Mouse (Mus musculus): ENCODE measurements around the gene Lrpprc.
"Not testable (repeated sequence)": the region's sequence is repeated elsewhere in the genome, so short reads cannot be mapped to it uniquely, and the experiment has no call there.

DNA sequence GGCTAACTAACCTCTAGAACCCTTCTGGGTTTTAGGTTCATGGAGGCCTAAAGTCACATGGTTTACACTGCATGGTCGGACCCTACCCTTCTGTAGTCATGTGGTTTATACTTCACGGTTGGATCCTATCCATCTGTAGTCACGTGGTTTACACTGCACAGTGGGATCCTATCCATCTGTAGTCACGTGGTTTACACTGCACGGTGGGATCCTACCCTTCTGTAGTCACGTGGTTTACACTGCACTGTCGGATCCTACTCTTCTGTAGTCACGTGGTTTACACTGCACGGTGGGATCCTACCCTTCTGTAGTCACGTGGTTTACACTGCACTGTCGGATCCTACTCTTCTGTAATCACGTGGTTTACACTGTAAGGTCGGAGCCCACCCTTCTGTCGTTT lies 23.6 kb upstream of the Lrpprc start:
- not testable (repeated sequence) for TF ChIP-seq CTCF (conservative IDR thresholded peaks at IDR 0.05 in 1 of 2, IDR thresholded peaks at IDR 0.05 in 1 of 2; ENCODE audit: low read depth in 2 of 2, low read length in 2 of 2); ZNF384 (IDR thresholded peaks at IDR 0.05; ENCODE audit: low read depth, low read length); MAFK (IDR thresholded peaks at IDR 0.05; ENCODE audit: insufficient replicate concordance, low read length); CHD2 (IDR thresholded peaks at IDR 0.05; ENCODE audit: low read length); HCFC1 (IDR thresholded peaks at IDR 0.05; ENCODE audit: low read depth, low read length); GABPA (IDR thresholded peaks at IDR 0.05; ENCODE audit: insufficient replicate concordance, low read depth, low read length); POLR2AphosphoS2 (IDR thresholded peaks at IDR 0.05; ENCODE audit: low read depth, low read length); BHLHE40 (IDR thresholded peaks at IDR 0.05; ENCODE audit: low read depth, low read length); NELFE (IDR thresholded peaks at IDR 0.05; ENCODE audit: low read depth, low read length); JUND (conservative IDR thresholded peaks at IDR 0.05; ENCODE audit: low read depth, low read length); POLR2A (IDR thresholded peaks at IDR 0.05; ENCODE audit: low read depth, low read length)

Measured in CH12.LX (cell line).